Mouse (Mus musculus) E14TG2a.4 (cell line): ENCODE results near the gene Lpar1.

Experiments used
- CTCF ChIP-seq: conservative IDR thresholded peaks from 2 replicates; pipeline ENCODE4 v1.5.1; 2014; ENCODE audit warnings: low read length
- POU5F1 ChIP-seq: IDR thresholded peaks from 2 replicates; pipeline ENCODE4 v1.6.1; 2014; ENCODE audit warnings: low read length, borderline replicate concordance

- no peak for TF ChIP-seq CTCF
- TF ChIP-seq POU5F1 = no peak
Measured at GRCm38 (mm10) chr4:58580098-58580497, 26.4 kb upstream of the Lpar1 start.
